Mouse (Mus musculus) neutrophil, adult 5-6 weeks (primary cell): ENCODE data around the gene Slc35d2. TPM values are rescaled to one million over a fixed set of nuclear protein-coding genes. Genes with fewer than 3 reads are reported as not detected.

ENCODE experiments used
- ATAC-seq: fragments of 151-379, 151-347 bp; 2 replicates; pipeline ENCODE4 v1.8.0; 2017; ENCODE audit warnings: mild to moderate bottlenecking, moderate TSS enrichment; ENCODE audit not compliant: insufficient number of reproducible peaks, poor library complexity, low FRiP score, severe bottlenecking; ENCODE audit errors: extremely low read depth
- total RNA-seq: library from RNA; stranded (forward); fragments of 200-1000 nt; gene quantifications from 2 replicates; pipeline ENCODE4 v1.2.3, GENCODE M21; 2017

Slc35d2 gene
- total RNA-seq = 18.9 and 25.3 TPM in 2 replicates

GRCm38 (mm10) chr13:64128858-64129615, at the start of gene Slc35d2:
Slc35d2 (minus strand) TSS chr13:64129368.
- peak; percentile 77 for ATAC-seq

- ATAC-seq = no peak
Observed at GRCm38 (mm10) chr13:64178000-64178399, 48.8 kb upstream of the Slc35d2 start.

- ATAC-seq = no peak
Observed at GRCm38 (mm10) chr13:64169746-64170145, 40.6 kb upstream of the Slc35d2 start.

GRCm38 (mm10) chr13:64163147-64163715, 34.1 kb upstream of the Slc35d2 start:
- no peak for ATAC-seq

GRCm38 (mm10) chr13:64162626-64163025, 33.5 kb upstream of the Slc35d2 start:
- no peak for ATAC-seq

GRCm38 (mm10) chr13:64161916-64162611, 32.9 kb upstream of the Slc35d2 start:
- ATAC-seq = no peak

GRCm38 (mm10) chr13:64161548-64161915, 32.4 kb upstream of the Slc35d2 start, which contains the start of gene Habp4:
Habp4 (plus strand) TSS chr13:64161824.
- ATAC-seq = peak; percentile 99

- no peak for ATAC-seq
Observed at GRCm38 (mm10) chr13:64156966-64157365, 27.8 kb upstream of the Slc35d2 start.

- no peak for ATAC-seq
Observed at GRCm38 (mm10) chr13:64155171-64155571, 26.0 kb upstream of the Slc35d2 start.

GRCm38 (mm10) chr13:64154651-64155050, 25.5 kb upstream of the Slc35d2 start:
- ATAC-seq = no peak

GRCm38 (mm10) chr13:64153751-64154267, 24.6 kb upstream of the Slc35d2 start:
- ATAC-seq = no peak

- ATAC-seq = peak; percentile 89
Observed at GRCm38 (mm10) chr13:64153083-64153682, 24.0 kb upstream of the Slc35d2 start, which contains the start of gene Zfp367. Zfp367 (minus strand) TSS chr13:64153202.

GRCm38 (mm10) chr13:64152671-64153082, 23.5 kb upstream of the Slc35d2 start:
- no peak for ATAC-seq

GRCm38 (mm10) chr13:64152241-64152669, 23.1 kb upstream of the Slc35d2 start:
- ATAC-seq = peak; percentile 4; the same call in 1 of the 2 replicates

GRCm38 (mm10) chr13:64150121-64150520, 21.0 kb upstream of the Slc35d2 start:
- no peak for ATAC-seq

GRCm38 (mm10) chr13:64129616-64130375, 628 bp upstream of the Slc35d2 start:
- ATAC-seq = peak; percentile 53

- no peak for ATAC-seq
Observed at GRCm38 (mm10) chr13:64126316-64126715, 2.9 kb downstream of the Slc35d2 start.

- no peak for ATAC-seq
Observed at GRCm38 (mm10) chr13:64124886-64125285, 4.3 kb downstream of the Slc35d2 start.
